Mouse (Mus musculus): ENCODE results near the gene Pla2g4a. TPM values are rescaled to one million over a fixed set of nuclear protein-coding genes. Genes with fewer than 3 reads are reported as not detected.

Gene Pla2g4a
- polyA plus RNA-seq, 1 experiment from 2014 or later = 44.4 TPM

DNA sequence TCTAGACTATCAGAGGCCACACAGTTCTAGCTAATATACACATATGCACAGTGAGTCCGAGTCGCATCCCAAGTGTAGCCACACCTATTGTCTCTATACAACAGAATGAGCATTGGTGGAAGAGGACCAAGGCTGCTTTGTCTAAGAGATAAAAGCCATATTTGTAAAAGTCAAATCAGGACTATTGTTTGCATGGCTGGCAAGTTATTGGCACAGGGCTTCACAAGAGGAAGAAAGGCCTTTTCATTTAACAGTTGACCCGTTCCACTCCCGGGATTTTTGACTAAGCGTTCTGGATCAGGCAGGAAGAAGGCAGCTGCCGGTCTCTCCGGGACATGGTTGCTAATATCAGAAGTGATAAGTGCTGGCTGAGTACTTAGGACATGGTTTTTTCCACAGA, 41.8 kb downstream of the Pla2g4a start:
- Histone ChIP-seq H3K27ac (ENCODE audit: low read length) (no peak overlapping the region), H3K4me3 (ENCODE audit: low read depth, low read length) (no peak overlapping the region), H3K27me3 (ENCODE audit: control insufficient read depth, insufficient read depth, low read length) (no peaks in the 10 kb centered on the region), H3K4me1 (ENCODE audit: control insufficient read depth, insufficient read depth, low read length) (no peaks in the 10 kb centered on the region), H3K4me2 (replicated peaks; ENCODE audit: low read depth, low read length) (no peak overlapping the region), H3K9ac (replicated peaks; ENCODE audit: low read depth, low read length) (no peak overlapping the region), H3K36me3 (ENCODE audit: control insufficient read depth, insufficient read depth, low read length) (no peaks in the 10 kb centered on the region), H3K9me3 (ENCODE audit: control insufficient read depth, low read depth, low read length) (no peaks in the 10 kb centered on the region)
- 83% methylated on average over 7 of the region's 7 CpGs for WGBS
- ATAC-seq (ENCODE audit: insufficient number of reproducible peaks, insufficient read depth, low FRiP score, low read depth) = no peak

DNA sequence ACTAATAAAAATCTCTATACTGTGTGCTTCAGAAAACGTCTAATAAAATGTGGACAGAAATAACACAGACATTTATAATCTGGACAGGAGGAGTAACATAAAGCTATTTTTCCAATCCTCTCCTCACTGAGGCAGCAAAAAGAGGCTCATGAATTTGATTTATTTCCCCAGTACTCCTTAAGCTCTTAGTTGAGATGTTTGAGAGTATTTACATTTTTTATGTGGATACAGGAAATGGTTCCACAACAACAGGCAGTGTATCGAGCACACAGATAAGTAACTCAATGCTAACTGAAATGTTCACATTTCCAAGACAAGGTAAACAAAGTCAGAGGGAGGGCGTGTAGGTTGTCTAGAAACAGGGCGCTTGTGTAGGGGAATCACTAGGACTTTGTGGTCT, 48.1 kb downstream of the Pla2g4a start:
- H3K27me3 ChIP-seq (ENCODE audit: control insufficient read depth, insufficient read depth, low read length) = no peaks in the 10 kb centered on the region
- no peak; the same call in 1 of the 2 replicates for ATAC-seq (ENCODE audit: insufficient number of reproducible peaks, insufficient read depth, low FRiP score, low read depth)
- no peak overlapping the region for H3K27ac ChIP-seq (ENCODE audit: low read length)
- H3K9me3 ChIP-seq (ENCODE audit: control insufficient read depth, low read depth, low read length) = no peaks in the 10 kb centered on the region
- 28% methylated on average over 4 of the region's 4 CpGs for WGBS
- no peaks in the 10 kb centered on the region for H3K4me1 ChIP-seq (ENCODE audit: control insufficient read depth, insufficient read depth, low read length)
- no peaks in the 10 kb centered on the region for H3K36me3 ChIP-seq (ENCODE audit: control insufficient read depth, insufficient read depth, low read length)
- H3K4me3 ChIP-seq (ENCODE audit: low read depth, low read length) = no peak overlapping the region
- H3K9ac ChIP-seq (replicated peaks; ENCODE audit: low read depth, low read length) = no peak overlapping the region
- H3K4me2 ChIP-seq (replicated peaks; ENCODE audit: low read depth, low read length) = no peak overlapping the region

DNA sequence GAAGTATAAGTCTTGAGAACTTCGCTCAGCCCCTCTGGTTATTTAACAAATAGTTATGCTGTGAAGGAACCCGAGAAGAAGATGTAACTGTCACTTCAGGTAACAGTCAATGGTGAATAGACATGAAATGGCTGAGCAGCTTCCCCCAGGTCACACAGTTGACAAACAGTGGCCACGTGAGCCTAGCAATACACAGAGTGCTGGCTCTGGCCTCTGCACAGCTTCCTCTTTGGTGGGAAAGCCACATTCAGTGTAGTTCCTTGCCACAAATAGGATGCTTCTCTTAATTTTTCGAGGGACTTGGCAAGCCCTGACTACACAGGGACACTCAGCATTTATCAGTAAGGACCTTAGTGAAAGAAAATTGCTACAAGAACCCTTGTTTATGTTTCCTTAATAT, 50.0 kb downstream of the Pla2g4a start:
- H3K36me3 ChIP-seq (ENCODE audit: control insufficient read depth, insufficient read depth, low read length) = no peaks in the 10 kb centered on the region
- no peaks in the 10 kb centered on the region for H3K27me3 ChIP-seq (ENCODE audit: control insufficient read depth, insufficient read depth, low read length)
- WGBS = 77% methylated on average over 4 of the region's 4 CpGs
- no peak overlapping the region for H3K4me2 ChIP-seq (replicated peaks; ENCODE audit: low read depth, low read length)
- no peak overlapping the region for H3K27ac ChIP-seq (ENCODE audit: low read length)
- no peak overlapping the region for H3K4me3 ChIP-seq (ENCODE audit: low read depth, low read length)
- no peak for ATAC-seq (ENCODE audit: insufficient number of reproducible peaks, insufficient read depth, low FRiP score, low read depth)
- no peak overlapping the region for H3K9ac ChIP-seq (replicated peaks; ENCODE audit: low read depth, low read length)
- H3K4me1 ChIP-seq (ENCODE audit: control insufficient read depth, insufficient read depth, low read length) = no peaks in the 10 kb centered on the region
- no peaks in the 10 kb centered on the region for H3K9me3 ChIP-seq (ENCODE audit: control insufficient read depth, low read depth, low read length)

DNA sequence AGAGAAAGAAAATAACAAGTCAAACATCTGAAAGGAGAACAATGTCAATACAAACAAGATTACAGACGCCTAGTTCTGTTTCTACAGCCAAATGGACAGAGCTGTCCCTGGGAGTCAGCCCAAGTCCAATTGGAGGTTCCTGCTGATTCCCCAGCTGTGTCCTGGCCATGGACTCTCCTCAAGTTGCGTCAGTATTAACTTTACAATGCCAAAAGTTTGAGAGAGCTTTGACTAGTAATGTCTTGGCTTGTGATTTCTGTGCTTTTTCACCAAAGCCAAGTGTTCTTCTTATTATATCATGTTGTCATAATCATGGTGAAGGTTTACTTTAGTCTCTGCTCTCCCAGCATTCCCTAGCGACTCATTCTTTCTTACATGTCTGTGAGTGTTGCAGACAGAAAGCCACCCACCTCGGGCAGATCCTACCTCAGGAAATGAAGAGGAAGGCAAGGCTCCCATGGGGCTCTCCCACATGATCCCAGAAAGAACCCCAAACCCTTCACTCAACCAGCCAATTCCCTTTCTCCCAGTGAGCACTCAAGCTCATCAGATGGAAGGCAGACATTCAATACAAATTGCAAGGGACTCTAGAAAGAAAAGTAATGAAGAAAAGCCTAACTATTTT, 63.0 kb downstream of the Pla2g4a start:
- Histone ChIP-seq H3K4me2 (replicated peaks; ENCODE audit: low read depth, low read length) (no peak overlapping the region), H3K9me3 (ENCODE audit: control insufficient read depth, low read depth, low read length) (no peaks in the 10 kb centered on the region), H3K9ac (replicated peaks; ENCODE audit: low read depth, low read length) (no peak overlapping the region), H3K27ac (ENCODE audit: low read length) (no peak overlapping the region), H3K4me3 (ENCODE audit: low read depth, low read length) (no peak overlapping the region), H3K4me1 (ENCODE audit: control insufficient read depth, insufficient read depth, low read length) (no peaks in the 10 kb centered on the region), H3K36me3 (ENCODE audit: control insufficient read depth, insufficient read depth, low read length) (no peaks in the 10 kb centered on the region), H3K27me3 (ENCODE audit: control insufficient read depth, insufficient read depth, low read length) (no peaks in the 10 kb centered on the region)
- 76% methylated on average over 4 of the region's 4 CpGs for WGBS
- ATAC-seq (ENCODE audit: insufficient number of reproducible peaks, insufficient read depth, low FRiP score, low read depth) = no peak

DNA sequence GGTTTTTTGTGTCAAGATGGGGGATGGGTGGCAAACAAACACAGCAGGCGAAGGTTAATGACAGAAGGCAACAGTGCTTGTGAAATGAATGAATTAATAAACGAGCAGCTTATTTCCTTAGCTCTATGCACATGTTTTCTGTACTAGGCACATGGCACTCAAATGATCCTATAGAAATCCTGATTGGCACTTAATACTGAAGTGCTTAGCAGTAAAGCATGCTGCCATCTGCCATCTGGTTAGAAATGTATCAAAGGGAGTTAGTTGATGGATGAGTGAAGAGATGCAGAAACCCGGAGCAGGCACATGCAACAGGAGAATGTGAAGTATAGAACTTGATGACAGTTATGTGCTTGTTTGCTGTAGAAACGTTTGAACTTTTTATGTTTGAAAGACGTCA, 64.5 kb downstream of the Pla2g4a start:
- no peak for ATAC-seq (ENCODE audit: insufficient number of reproducible peaks, insufficient read depth, low FRiP score, low read depth)
- 39% methylated on average over 5 of the region's 5 CpGs for WGBS
- H3K4me3 ChIP-seq (ENCODE audit: low read depth, low read length) = no peak overlapping the region

DNA sequence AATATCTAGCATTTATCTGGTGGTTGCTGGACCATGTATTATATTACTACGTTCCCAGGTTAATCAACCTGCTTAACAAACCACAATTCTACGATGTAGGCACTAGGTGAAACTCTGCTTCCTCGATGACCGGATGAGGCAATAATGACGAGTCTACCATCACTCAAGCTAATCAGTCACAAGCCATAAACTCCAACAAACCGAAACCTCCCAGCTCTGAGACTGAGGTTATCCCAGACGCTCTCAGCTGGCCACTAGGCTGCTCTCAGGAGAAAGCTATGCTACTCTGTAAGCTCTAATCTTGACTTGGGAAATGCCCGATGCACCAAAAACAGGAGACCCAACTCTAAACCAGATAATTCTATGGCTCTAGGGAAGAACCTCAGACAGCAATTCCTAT, 66.2 kb downstream of the Pla2g4a start:
- no peaks in the 10 kb centered on the region for H3K4me1 ChIP-seq (ENCODE audit: control insufficient read depth, insufficient read depth, low read length)
- no peaks in the 10 kb centered on the region for H3K27me3 ChIP-seq (ENCODE audit: control insufficient read depth, insufficient read depth, low read length)
- H3K4me2 ChIP-seq (replicated peaks; ENCODE audit: low read depth, low read length) = no peak overlapping the region
- H3K9me3 ChIP-seq (ENCODE audit: control insufficient read depth, low read depth, low read length) = no peaks in the 10 kb centered on the region
- no peak for ATAC-seq (ENCODE audit: insufficient number of reproducible peaks, insufficient read depth, low FRiP score, low read depth)
- no peaks in the 10 kb centered on the region for H3K36me3 ChIP-seq (ENCODE audit: control insufficient read depth, insufficient read depth, low read length)
- no peak overlapping the region for H3K9ac ChIP-seq (replicated peaks; ENCODE audit: low read depth, low read length)
- H3K27ac ChIP-seq (ENCODE audit: low read length) = no peak overlapping the region
- H3K4me3 ChIP-seq (ENCODE audit: low read depth, low read length) = no peak overlapping the region
- 88% methylated on average over 8 of the region's 8 CpGs for WGBS

More for the DNA sequence above, 64.5 kb downstream of the Pla2g4a start:
- no peak overlapping the region for H3K4me2 ChIP-seq (replicated peaks; ENCODE audit: low read depth, low read length)
- H3K9me3 ChIP-seq (ENCODE audit: control insufficient read depth, low read depth, low read length) = no peaks in the 10 kb centered on the region
- no peak overlapping the region for H3K9ac ChIP-seq (replicated peaks; ENCODE audit: low read depth, low read length)
- no peak overlapping the region for H3K27ac ChIP-seq (ENCODE audit: low read length)
- no peaks in the 10 kb centered on the region for H3K4me1 ChIP-seq (ENCODE audit: control insufficient read depth, insufficient read depth, low read length)
- H3K27me3 ChIP-seq (ENCODE audit: control insufficient read depth, insufficient read depth, low read length) = no peaks in the 10 kb centered on the region
- no peaks in the 10 kb centered on the region for H3K36me3 ChIP-seq (ENCODE audit: control insufficient read depth, insufficient read depth, low read length)

DNA sequence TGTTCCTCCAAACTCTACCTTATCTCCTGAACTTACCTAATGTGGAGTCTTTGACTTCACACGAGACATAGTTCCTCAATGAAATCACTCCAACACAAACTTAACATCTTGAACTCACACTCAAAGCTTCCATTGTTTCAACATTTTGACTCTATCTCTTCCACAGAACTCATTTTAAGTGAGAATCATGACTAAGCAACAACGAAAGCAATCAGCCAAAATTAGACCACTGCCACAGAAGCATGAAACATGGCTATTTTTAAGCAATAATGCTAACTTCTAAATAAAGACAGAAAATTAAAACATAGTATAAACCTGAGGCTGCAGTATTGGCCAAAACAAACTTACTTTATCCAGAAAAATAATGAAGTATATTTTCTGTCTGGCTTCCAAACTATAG, 67.2 kb downstream of the Pla2g4a start:
- Histone ChIP-seq H3K36me3 (ENCODE audit: control insufficient read depth, insufficient read depth, low read length) (no peaks in the 10 kb centered on the region), H3K9me3 (ENCODE audit: control insufficient read depth, low read depth, low read length) (no peaks in the 10 kb centered on the region), H3K4me2 (replicated peaks; ENCODE audit: low read depth, low read length) (no peak overlapping the region), H3K4me1 (ENCODE audit: control insufficient read depth, insufficient read depth, low read length) (no peaks in the 10 kb centered on the region), H3K27me3 (ENCODE audit: control insufficient read depth, insufficient read depth, low read length) (no peaks in the 10 kb centered on the region), H3K4me3 (ENCODE audit: low read depth, low read length) (no peak overlapping the region), H3K27ac (ENCODE audit: low read length) (no peak overlapping the region), H3K9ac (replicated peaks; ENCODE audit: low read depth, low read length) (no peak overlapping the region)
- ATAC-seq (ENCODE audit: insufficient number of reproducible peaks, insufficient read depth, low FRiP score, low read depth) = no peak
- 82% methylated on average over 2 of the region's 2 CpGs for WGBS

DNA sequence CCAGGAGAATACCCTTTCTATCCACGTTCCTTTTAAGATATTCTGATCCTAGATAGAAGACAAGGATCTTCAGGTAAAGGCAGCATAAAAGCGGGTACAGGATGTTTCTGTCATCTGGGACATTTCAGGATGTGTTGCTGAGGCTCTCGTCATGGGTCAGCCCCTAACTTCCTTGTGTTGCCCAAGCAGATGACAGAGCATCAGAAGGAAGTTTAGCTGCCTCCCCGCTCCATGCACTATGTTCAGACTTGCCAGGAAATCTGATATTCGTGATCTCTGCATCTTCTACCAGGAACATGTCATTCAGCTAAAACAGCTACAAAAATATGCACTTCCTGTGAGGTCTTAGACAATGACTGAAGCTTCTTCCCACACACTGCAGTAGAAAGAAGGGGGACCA, 70.0 kb downstream of the Pla2g4a start:
- ATAC-seq (ENCODE audit: insufficient number of reproducible peaks, insufficient read depth, low FRiP score, low read depth) = no peak
- H3K27me3 ChIP-seq (ENCODE audit: control insufficient read depth, insufficient read depth, low read length) = no peaks in the 10 kb centered on the region
- WGBS = 69% methylated on average over 5 of the region's 5 CpGs
- no peaks in the 10 kb centered on the region for H3K4me1 ChIP-seq (ENCODE audit: control insufficient read depth, insufficient read depth, low read length)
- H3K27ac ChIP-seq (ENCODE audit: low read length) = no peak overlapping the region
- no peaks in the 10 kb centered on the region for H3K36me3 ChIP-seq (ENCODE audit: control insufficient read depth, insufficient read depth, low read length)
- no peak overlapping the region for H3K9ac ChIP-seq (replicated peaks; ENCODE audit: low read depth, low read length)
- H3K4me2 ChIP-seq (replicated peaks; ENCODE audit: low read depth, low read length) = no peak overlapping the region
- no peaks in the 10 kb centered on the region for H3K9me3 ChIP-seq (ENCODE audit: control insufficient read depth, low read depth, low read length)
- H3K4me3 ChIP-seq (ENCODE audit: low read depth, low read length) = no peak overlapping the region

DNA sequence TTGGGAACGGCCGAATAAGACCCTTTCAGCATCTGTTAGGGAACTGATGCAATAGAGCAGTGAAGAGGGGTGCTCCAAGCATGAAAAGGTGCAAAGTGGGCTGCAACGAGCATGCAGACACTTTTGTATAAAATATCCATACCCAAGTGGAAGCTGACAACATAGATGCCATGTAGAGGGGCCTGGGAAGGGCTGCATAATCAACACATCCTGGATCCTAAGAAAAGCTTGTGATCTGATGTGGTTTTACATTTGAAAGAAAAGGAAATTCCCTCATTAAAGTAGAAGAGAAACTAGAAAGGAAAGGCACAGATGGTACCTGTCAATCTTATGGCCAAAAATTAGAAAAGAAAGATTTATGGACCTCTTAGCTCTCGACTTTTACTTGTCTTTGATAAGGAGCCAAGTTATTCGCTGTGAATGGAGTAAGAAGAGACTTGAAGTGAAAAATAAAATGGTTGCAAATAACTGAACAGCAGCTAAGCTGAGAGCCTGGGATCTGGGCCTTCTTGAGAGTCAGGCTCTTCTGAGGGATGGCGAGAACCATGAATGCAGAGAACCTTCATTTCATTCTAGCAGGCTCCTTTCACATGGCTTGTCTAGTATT, 78.6 kb downstream of the Pla2g4a start:
- Histone ChIP-seq H3K9ac (replicated peaks; ENCODE audit: low read depth, low read length) (no peak overlapping the region), H3K36me3 (ENCODE audit: control insufficient read depth, insufficient read depth, low read length) (no peaks in the 10 kb centered on the region), H3K27ac (ENCODE audit: low read length) (no peak overlapping the region), H3K4me3 (ENCODE audit: low read depth, low read length) (no peak overlapping the region), H3K27me3 (ENCODE audit: control insufficient read depth, insufficient read depth, low read length) (no peaks in the 10 kb centered on the region), H3K9me3 (ENCODE audit: control insufficient read depth, low read depth, low read length) (no peaks in the 10 kb centered on the region), H3K4me1 (ENCODE audit: control insufficient read depth, insufficient read depth, low read length) (0 out of 2 replicates have a peak, but pooled peaks cover 5% of the 10 kb centered on the region), H3K4me2 (replicated peaks; ENCODE audit: low read depth, low read length) (no peak overlapping the region)
- ATAC-seq (ENCODE audit: insufficient number of reproducible peaks, insufficient read depth, low FRiP score, low read depth) = no peak
- 64% methylated on average over 6 of the region's 6 CpGs for WGBS
